Mouse (Mus musculus): ENCODE results near the gene Nt5e.

Nt5e gene

GRCm38 (mm10) chr9:88398461-88398860 is 71.5 kb downstream of the Nt5e start:
- DNase-seq: no peak

GRCm38 (mm10) chr9:88404088-88404487 is 77.1 kb downstream of the Nt5e start:
- DNase-seq: peak; percentile 67

GRCm38 (mm10) chr9:88404515-88404914 is 77.5 kb downstream of the Nt5e start:
- DNase-seq: no peak

GRCm38 (mm10) chr9:88409978-88410377 is 83.0 kb downstream of the Nt5e start:
- DNase-seq: no peak

- no peak for DNase-seq
These were observed 89.8 kb downstream of the Nt5e start for GRCm38 (mm10) chr9:88416752-88417151.
